Mouse (Mus musculus) neural tube, embryonic 14.5 days (tissue): Measurements from ENCODE around the gene Tmem231. TPM values are rescaled to one million over a fixed set of nuclear protein-coding genes. Genes with fewer than 3 reads are reported as not detected.

ENCODE experiments used
- ATAC-seq: fragments of 200-750 bp; cut with Nextera tagmentation; 2 replicates; pipeline ENCODE4 v1.8.0; 2017; ENCODE audit warnings: low read depth, mild to moderate bottlenecking, moderate TSS enrichment, moderate library complexity
- H3K27ac ChIP-seq: fragments of 300-500 bp; sonication (generic); 2 replicates; pipeline ENCODE4 v1.5.1; 2014; ENCODE audit warnings: low read depth, mild to moderate bottlenecking, control low read depth, low read length, moderate library complexity, mixed read lengths
- H3K27me3 ChIP-seq: fragments of 300-500 bp; sonication (generic); 2 replicates; pipeline ENCODE4 v1.6.1; 2014; ENCODE audit warnings: low read length; ENCODE audit not compliant: control insufficient read depth, insufficient read depth
- H3K36me3 ChIP-seq: fragments of 300-500 bp; sonication (generic); 2 replicates; pipeline ENCODE4 v1.6.1; 2014; ENCODE audit warnings: low read length, mixed read lengths; ENCODE audit not compliant: control insufficient read depth, insufficient read depth
- H3K4me1 ChIP-seq: fragments of 300-500 bp; sonication (generic); 2 replicates; pipeline ENCODE4 v1.6.1; 2014; ENCODE audit warnings: low read length; ENCODE audit not compliant: control insufficient read depth, insufficient read depth
- H3K4me2 ChIP-seq: fragments of 300-500 bp; sonication (generic); 2 replicates; pipeline ENCODE4 v1.6.1; 2014; ENCODE audit warnings: mild to moderate bottlenecking, low read depth, low read length, control low read depth
- H3K4me3 ChIP-seq: fragments of 300-500 bp; sonication (generic); 2 replicates; pipeline ENCODE4 v1.5.1; 2014; ENCODE audit warnings: low read depth, low read length, control low read depth, mixed read lengths
- H3K9ac ChIP-seq: fragments of 300-500 bp; sonication (generic); replicated peaks from 2 replicates; pipeline ENCODE4 v1.6.1; 2014; ENCODE audit warnings: low read depth, mild to moderate bottlenecking, control low read depth, low read length, mixed read lengths
- H3K9me3 ChIP-seq: fragments of 300-500 bp; sonication (generic); 2 replicates; pipeline ENCODE4 v1.6.1; 2016; ENCODE audit warnings: low read length; ENCODE audit not compliant: control insufficient read depth
- WGBS: fragments of 180-500 bp; shearing (Covaris S2); extraction: QIAGEN DNeasy Blood & Tissue Kit; methylation state at CpG from one replicate; pipeline ENCODE4 v1.1.7; 2014; 5-methylcytosine and 5-hydroxymethylcytosine counted together
- polyA plus RNA-seq: library from polyadenylated mRNA; unstranded; fragments of >200 nt; fragmentation: Nextera tagmentation; extraction: Ambion mirVana; gene quantifications from 2 replicates; pipeline ENCODE4 v1.2.1, GENCODE M21; 2014

Tmem231 gene
- polyA plus RNA-seq = 14.8 and 15.6 TPM in 2 replicates

- WGBS = under 1% methylated on average over 53 of the region's 53 CpGs
- peak; percentile 100 for ATAC-seq
- H3K36me3 ChIP-seq = no peaks in the 10 kb centered on the region
Measured at GRCm38 (mm10) chr8:111933348-111934076, at the start of gene Tmem231. Gene Tmem231, minus strand, starts transcription at chr8:111933881.

GRCm38 (mm10) chr8:111982116-111982515 is 48.4 kb upstream of the Tmem231 start:
- Histone ChIP-seq H3K27me3 (no peaks in the 10 kb centered on the region), H3K4me3 (no peak overlapping the region), H3K9me3 (no peaks in the 10 kb centered on the region), H3K9ac (no peak overlapping the region), H3K27ac (no peak overlapping the region), H3K4me1 (no peaks in the 10 kb centered on the region), H3K36me3 (peaks cover 10% of the 10 kb centered on the region; the same call in 1 of the 2 replicates), H3K4me2 (no peak overlapping the region)
- WGBS = 82% methylated on average over 7 of the region's 7 CpGs
- ATAC-seq = no peak

More at GRCm38 (mm10) chr8:111933348-111934076, at the start of gene Tmem231:
- Histone ChIP-seq H3K27me3 (no peaks in the 10 kb centered on the region), H3K9me3 (no peaks in the 10 kb centered on the region), H3K27ac (peak within 1 kb of the TSS; percentile 91), H3K4me3 (peak within 1 kb of the TSS; percentile 81), H3K9ac (peak within 1 kb of the TSS; percentile 76), H3K4me2 (peak within 1 kb of the TSS; percentile 86), H3K4me1 (peaks cover 5% of the 10 kb centered on the region; the same call in 1 of the 2 replicates)

- Histone ChIP-seq H3K4me1 (no peaks in the 10 kb centered on the region), H3K4me3 (no peak overlapping the region), H3K4me2 (no peak overlapping the region), H3K36me3 (peaks cover 5% of the 10 kb centered on the region; the same call in 1 of the 2 replicates), H3K27ac (no peak overlapping the region), H3K9me3 (no peaks in the 10 kb centered on the region), H3K9ac (no peak overlapping the region), H3K27me3 (no peaks in the 10 kb centered on the region)
- WGBS = 78% methylated on average over 10 of the region's 10 CpGs
- ATAC-seq = no peak
Measured at GRCm38 (mm10) chr8:111978147-111978546, 44.5 kb upstream of the Tmem231 start.

GRCm38 (mm10) chr8:111976326-111976725 is 42.6 kb upstream of the Tmem231 start:
- 89% methylated on average over 2 of the region's 2 CpGs for WGBS
- Histone ChIP-seq H3K9me3 (no peaks in the 10 kb centered on the region), H3K27ac (no peak overlapping the region), H3K27me3 (no peaks in the 10 kb centered on the region), H3K36me3 (no peaks in the 10 kb centered on the region), H3K9ac (no peak overlapping the region), H3K4me2 (no peak overlapping the region), H3K4me3 (no peak overlapping the region), H3K4me1 (no peaks in the 10 kb centered on the region)
- no peak for ATAC-seq

- no peak for ATAC-seq
- WGBS = 91% methylated on average over 2 of the region's 2 CpGs
- H3K27me3 ChIP-seq = no peaks in the 10 kb centered on the region
- no peaks in the 10 kb centered on the region for H3K4me1 ChIP-seq
- H3K36me3 ChIP-seq = no peaks in the 10 kb centered on the region
- no peak overlapping the region for H3K4me3 ChIP-seq
- H3K4me2 ChIP-seq = no peak overlapping the region
- H3K9me3 ChIP-seq = no peaks in the 10 kb centered on the region
- H3K9ac ChIP-seq = no peak overlapping the region
- no peak overlapping the region for H3K27ac ChIP-seq
Measured at GRCm38 (mm10) chr8:111975706-111976105, 42.0 kb upstream of the Tmem231 start.

GRCm38 (mm10) chr8:111974138-111974537 is 40.5 kb upstream of the Tmem231 start:
- H3K4me3 ChIP-seq = no peak overlapping the region
- no peak for ATAC-seq
- no peaks in the 10 kb centered on the region for H3K9me3 ChIP-seq
- no peaks in the 10 kb centered on the region for H3K27me3 ChIP-seq
- H3K4me2 ChIP-seq = no peak overlapping the region
- H3K36me3 ChIP-seq = no peaks in the 10 kb centered on the region
- no peak overlapping the region for H3K9ac ChIP-seq
- no peaks in the 10 kb centered on the region for H3K4me1 ChIP-seq
- 97% methylated on average over 12 of the region's 12 CpGs for WGBS
- H3K27ac ChIP-seq = no peak overlapping the region

GRCm38 (mm10) chr8:111968991-111969390 is 35.3 kb upstream of the Tmem231 start:
- ATAC-seq = no peak
- Histone ChIP-seq H3K4me2 (no peak overlapping the region), H3K36me3 (no peaks in the 10 kb centered on the region), H3K27ac (no peak overlapping the region), H3K9ac (no peak overlapping the region), H3K4me1 (no peaks in the 10 kb centered on the region), H3K27me3 (no peaks in the 10 kb centered on the region), H3K4me3 (no peak overlapping the region), H3K9me3 (no peaks in the 10 kb centered on the region)
- 36% methylated on average over 5 of the region's 5 CpGs for WGBS

GRCm38 (mm10) chr8:111968541-111968940 is 34.9 kb upstream of the Tmem231 start:
- Histone ChIP-seq H3K4me3 (no peak overlapping the region), H3K9ac (no peak overlapping the region), H3K4me1 (no peaks in the 10 kb centered on the region), H3K36me3 (no peaks in the 10 kb centered on the region), H3K27me3 (no peaks in the 10 kb centered on the region), H3K4me2 (no peak overlapping the region), H3K27ac (no peak overlapping the region), H3K9me3 (no peaks in the 10 kb centered on the region)
- no peak for ATAC-seq
- WGBS = 81% methylated on average over 10 of the region's 10 CpGs

- ATAC-seq = no peak
- H3K4me3 ChIP-seq = no peak overlapping the region
- no peak overlapping the region for H3K27ac ChIP-seq
- no peaks in the 10 kb centered on the region for H3K4me1 ChIP-seq
- no peaks in the 10 kb centered on the region for H3K36me3 ChIP-seq
- H3K4me2 ChIP-seq = no peak overlapping the region
- H3K9ac ChIP-seq = no peak overlapping the region
- H3K27me3 ChIP-seq = no peaks in the 10 kb centered on the region
- WGBS = 81% methylated on average over 5 of the region's 5 CpGs
- no peaks in the 10 kb centered on the region for H3K9me3 ChIP-seq
Measured at GRCm38 (mm10) chr8:111967246-111967870, 33.7 kb upstream of the Tmem231 start.
